Mouse (Mus musculus) limb, embryonic 14.5 days (tissue): Measurements from ENCODE around the gene Atp6v1fnb. TPM values are rescaled to one million over a fixed set of nuclear protein-coding genes. Genes with fewer than 3 reads are reported as not detected.
A peak's percentile ranks its signal among the peaks of the same experiment; 100 is the strongest.

Experiments used
- ATAC-seq: fragments of 200-750 bp; cut with Nextera tagmentation; 2 replicates; pipeline ENCODE4 v1.8.0; 2017; ENCODE audit warnings: low read depth, moderate number of reproducible peaks, moderate TSS enrichment; ENCODE audit not compliant: low FRiP score
- DNase-seq: peaks from one replicate; pipeline ENCODE4 v3.0.0-alpha.2; 2015; ENCODE audit warnings: low spot score
- H3K27ac ChIP-seq: fragments of 300-500 bp; sonication (generic); replicated peaks from 2 replicates; pipeline ENCODE4 v1.5.1; 2014; ENCODE audit warnings: low read depth, mild to moderate bottlenecking, low read length, moderate library complexity, mixed read lengths
- H3K27me3 ChIP-seq: fragments of 300-500 bp; sonication (generic); 2 replicates; pipeline ENCODE4 v1.6.1; 2014; ENCODE audit warnings: low read length, mixed read lengths; ENCODE audit not compliant: control insufficient read depth, insufficient read depth
- H3K36me3 ChIP-seq: fragments of 300-500 bp; sonication (generic); 2 replicates; pipeline ENCODE4 v1.6.1; 2014; ENCODE audit warnings: mild to moderate bottlenecking, low read length, moderate library complexity, mixed read lengths; ENCODE audit not compliant: control insufficient read depth, insufficient read depth
- H3K4me1 ChIP-seq: fragments of 300-500 bp; sonication (generic); 2 replicates; pipeline ENCODE4 v1.6.1; 2014; ENCODE audit warnings: antibody characterized with exemption, low read length, mixed read lengths; ENCODE audit not compliant: control insufficient read depth, insufficient read depth
- H3K4me2 ChIP-seq: fragments of 300-500 bp; sonication (generic); replicated peaks from 2 replicates; pipeline ENCODE4 v1.6.1; 2014; ENCODE audit warnings: low read depth, mild to moderate bottlenecking, low read length, moderate library complexity; ENCODE audit not compliant: severe bottlenecking
- H3K4me3 ChIP-seq: fragments of 300-500 bp; sonication (generic); replicated peaks from 2 replicates; pipeline ENCODE4 v1.5.1; 2014; ENCODE audit warnings: low read length
- H3K9ac ChIP-seq: fragments of 300-500 bp; sonication (generic); 2 replicates; pipeline ENCODE4 v1.6.1; 2014; ENCODE audit warnings: mild to moderate bottlenecking, low read depth, low read length, moderate library complexity; ENCODE audit not compliant: severe bottlenecking
- H3K9me3 ChIP-seq: fragments of 300-500 bp; sonication (generic); 2 replicates; pipeline ENCODE4 v1.6.1; 2016; ENCODE audit warnings: low read length; ENCODE audit not compliant: control insufficient read depth
- POLR2A ChIP-seq: fragments of 200-500 bp; IDR thresholded peaks from 2 replicates; pipeline ENCODE4 v1.8.0; 2012; ENCODE audit warnings: inconsistent platforms, mild to moderate bottlenecking, moderate library complexity, borderline replicate concordance; ENCODE audit not compliant: insufficient read depth, insufficient read length; ENCODE audit errors: extremely low read depth
- WGBS: fragments of 180-500 bp; shearing (Covaris S2); extraction: QIAGEN DNeasy Blood & Tissue Kit; methylation state at CpG from one replicate; pipeline ENCODE4 v1.1.7; 2014; 5-methylcytosine and 5-hydroxymethylcytosine counted together
- polyA plus RNA-seq, 2 experiments: library from polyadenylated mRNA; depleted of rRNA in 1 of 2; stranded (reverse) in 1 of 2; unstranded in 1 of 2; fragments of >200 nt; fragmentation: Nextera tagmentation in 1 of 2; extraction: Ambion mirVana in 1 of 2; gene quantifications; 2 replicates each; pipeline versions ENCODE4 v1.2.1 to v1.2.3; 2012 to 2014

Gene Atp6v1fnb
- polyA plus RNA-seq (2012; rRNA removed) (0.12 TPM in 1 of 2 replicates, not detected in the other), polyA plus RNA-seq (2014; fragmentation: Nextera tagmentation; extraction: Ambion mirVana) (0.35 TPM in 1 of 2 replicates, not detected in the other)

- Histone ChIP-seq H3K4me2 (no peak within 1 kb of the TSS), H3K4me3 (no peak within 1 kb of the TSS), H3K27me3 (no peaks in the 10 kb centered on the region), H3K36me3 (peaks cover 13% of the 10 kb centered on the region), H3K27ac (no peak within 1 kb of the TSS), H3K9me3 (no peaks in the 10 kb centered on the region), H3K4me1 (peaks cover 11% of the 10 kb centered on the region), H3K9ac (no peak within 1 kb of the TSS)
- DNase-seq (no peak), ATAC-seq (no peak)
- 93% methylated on average over 4 of the region's 4 CpGs for WGBS
- TF ChIP-seq POLR2A = no peak
Observed at GRCm38 (mm10) chr6:29471137-29471536, at the start of gene Atp6v1fnb. Atp6v1fnb (plus strand) TSS chr6:29471437.

- ATAC-seq (no peak), DNase-seq (no peak)
- Histone ChIP-seq H3K27me3 (no peaks in the 10 kb centered on the region), H3K27ac (no peak overlapping the region), H3K36me3 (peaks cover 4% of the 10 kb centered on the region; the same call in 1 of the 2 replicates), H3K4me1 (no peaks in the 10 kb centered on the region), H3K9me3 (no peaks in the 10 kb centered on the region), H3K9ac (no peak overlapping the region), H3K4me3 (no peak overlapping the region), H3K4me2 (no peak overlapping the region)
- no peak for TF ChIP-seq POLR2A
- 86% methylated on average over 8 of the region's 8 CpGs for WGBS
Observed at GRCm38 (mm10) chr6:29425118-29425517, 46.1 kb upstream of the Atp6v1fnb start.

- H3K4me1 ChIP-seq = no peaks in the 10 kb centered on the region
- ATAC-seq (no peak), DNase-seq (no peak)
- no peak overlapping the region for H3K9ac ChIP-seq
- no peak overlapping the region for H3K27ac ChIP-seq
- WGBS = 58% methylated on average over 6 of the region's 6 CpGs
- no peaks in the 10 kb centered on the region for H3K27me3 ChIP-seq
- peaks cover 4% of the 10 kb centered on the region; the same call in 1 of the 2 replicates for H3K36me3 ChIP-seq
- no peaks in the 10 kb centered on the region for H3K9me3 ChIP-seq
- no peak for TF ChIP-seq POLR2A
- no peak overlapping the region for H3K4me3 ChIP-seq
- H3K4me2 ChIP-seq = no peak overlapping the region
Observed at GRCm38 (mm10) chr6:29426331-29426730, 44.9 kb upstream of the Atp6v1fnb start.

GRCm38 (mm10) chr6:29428171-29428570 is 43.1 kb upstream of the Atp6v1fnb start:
- 68% methylated on average over 4 of the region's 4 CpGs for WGBS
- DNase-seq (no peak), ATAC-seq (no peak)
- Histone ChIP-seq H3K9ac (no peak overlapping the region), H3K36me3 (no peaks in the 10 kb centered on the region), H3K4me2 (no peak overlapping the region), H3K4me1 (peaks cover 8% of the 10 kb centered on the region), H3K4me3 (no peak overlapping the region), H3K9me3 (no peaks in the 10 kb centered on the region), H3K27me3 (no peaks in the 10 kb centered on the region), H3K27ac (no peak overlapping the region)
- no peak for TF ChIP-seq POLR2A

GRCm38 (mm10) chr6:29430681-29431420 is 40.4 kb upstream of the Atp6v1fnb start:
- Histone ChIP-seq H3K9me3 (no peaks in the 10 kb centered on the region), H3K4me3 (no peak overlapping the region), H3K9ac (no peak overlapping the region), H3K4me2 (no peak overlapping the region), H3K4me1 (peaks cover 29% of the 10 kb centered on the region), H3K27ac (no peak overlapping the region), H3K36me3 (no peaks in the 10 kb centered on the region), H3K27me3 (no peaks in the 10 kb centered on the region)
- ATAC-seq = no peak
- peak; percentile 33 for DNase-seq
- TF ChIP-seq POLR2A = no peak
- 45% methylated on average over 15 of the region's 15 CpGs for WGBS

- ATAC-seq (no peak), DNase-seq (peak; percentile 15)
- 26% methylated on average over 5 of the region's 5 CpGs for WGBS
- peaks cover 35% of the 10 kb centered on the region for H3K4me1 ChIP-seq
- TF ChIP-seq POLR2A = no peak
- no peak overlapping the region for H3K4me3 ChIP-seq
- no peaks in the 10 kb centered on the region for H3K36me3 ChIP-seq
- no peak overlapping the region for H3K9ac ChIP-seq
- no peaks in the 10 kb centered on the region for H3K27me3 ChIP-seq
- H3K4me2 ChIP-seq = no peak overlapping the region
- H3K27ac ChIP-seq = no peak overlapping the region
- H3K9me3 ChIP-seq = no peaks in the 10 kb centered on the region
Observed at GRCm38 (mm10) chr6:29431473-29431872, 39.8 kb upstream of the Atp6v1fnb start.
